Mouse (Mus musculus) myocyte (in vitro differentiated cells): ENCODE data around the gene Olfr1209. TPM values are rescaled to one million over a fixed set of nuclear protein-coding genes. Genes with fewer than 3 reads are reported as not detected.

Experiments used
- H3K27me3 ChIP-seq: one replicate; pipeline ENCODE4 v1.6.1; 2011; ENCODE audit not compliant: control insufficient read depth, insufficient read depth, insufficient read length
- H3K36me3 ChIP-seq: one replicate; pipeline ENCODE4 v1.6.1; 2011; ENCODE audit not compliant: control insufficient read depth, insufficient read depth
- H3K4me2 ChIP-seq: one replicate; pipeline ENCODE4 v1.6.1; 2011; ENCODE audit warnings: low read depth, control low read depth
- H3K4me3 ChIP-seq: one replicate; pipeline ENCODE4 v1.5.1; 2011; ENCODE audit warnings: mild to moderate bottlenecking, control low read depth, moderate library complexity
- H3K79me2 ChIP-seq: one replicate; pipeline ENCODE4 v1.6.1; 2011; ENCODE audit not compliant: control insufficient read depth, insufficient read depth
- H3ac ChIP-seq: one replicate; pipeline ENCODE4 v1.6.1; 2011; ENCODE audit not compliant: control insufficient read depth, insufficient read length
- CEBPB ChIP-seq: IDR thresholded peaks from 2 replicates; pipeline ENCODE4 v1.6.1; 2011; ENCODE audit warnings: mild to moderate bottlenecking, moderate library complexity; ENCODE audit not compliant: poor library complexity, insufficient read depth, severe bottlenecking
- E2F4 ChIP-seq: IDR thresholded peaks from one replicate; pipeline ENCODE4 v1.6.1; 2011; ENCODE audit warnings: mild to moderate bottlenecking, control low read depth, moderate library complexity; ENCODE audit not compliant: insufficient read depth
- MAX ChIP-seq: IDR thresholded peaks from one replicate; pipeline ENCODE4 v1.6.1; 2011; ENCODE audit warnings: low read depth, mild to moderate bottlenecking, control low read depth
- MYOD1 ChIP-seq, 3 experiments: IDR thresholded peaks; one replicate each; pipeline ENCODE4 v1.6.1; 2011; ENCODE audit warnings: control low read depth in 2 of 3, low read depth in 2 of 3, mild to moderate bottlenecking in 2 of 3, moderate library complexity in 1 of 3; ENCODE audit not compliant: insufficient read length in 2 of 3, control insufficient read depth in 1 of 3
- MYOG ChIP-seq, 3 experiments: IDR thresholded peaks; one replicate each; pipeline ENCODE4 v1.6.1; 2011; ENCODE audit warnings: control low read depth in 2 of 3, low read depth in 2 of 3, mild to moderate bottlenecking in 2 of 3; ENCODE audit not compliant: insufficient read length in 2 of 3, control insufficient read depth in 1 of 3, insufficient read depth in 1 of 3
- POLR2A ChIP-seq: IDR thresholded peaks from one replicate; pipeline ENCODE4 v1.6.1; 2011; ENCODE audit warnings: low read depth, mild to moderate bottlenecking, control low read depth, moderate library complexity; ENCODE audit not compliant: insufficient read length
- POLR2AphosphoS2 ChIP-seq: IDR thresholded peaks from one replicate; pipeline ENCODE4 v1.6.1; 2011; ENCODE audit warnings: low read depth, control low read depth; ENCODE audit not compliant: insufficient read length
- REST ChIP-seq: IDR thresholded peaks from one replicate; pipeline ENCODE4 v1.6.1; 2011; ENCODE audit warnings: mild to moderate bottlenecking, control low read depth, moderate library complexity; ENCODE audit not compliant: insufficient read depth, insufficient read length
- SRF ChIP-seq: IDR thresholded peaks from one replicate; pipeline ENCODE4 v1.6.1; 2011; ENCODE audit warnings: low read depth; ENCODE audit not compliant: control insufficient read depth, insufficient read length
- TCF12 ChIP-seq: IDR thresholded peaks from one replicate; pipeline ENCODE4 v1.6.1; 2011; ENCODE audit warnings: mild to moderate bottlenecking, control low read depth; ENCODE audit not compliant: poor library complexity, insufficient read depth, severe bottlenecking
- TCF3 ChIP-seq: IDR thresholded peaks from one replicate; pipeline ENCODE4 v1.6.1; 2011; ENCODE audit warnings: low read depth, control low read depth; ENCODE audit not compliant: insufficient read length
- USF1 ChIP-seq: IDR thresholded peaks from one replicate; pipeline ENCODE4 v1.6.1; 2011; ENCODE audit warnings: low read depth, mild to moderate bottlenecking, control low read depth, moderate library complexity
- polyA plus RNA-seq: library from polyadenylated mRNA; unstranded; fragments of >200 nt; fragmentation: generic; extraction: Trizol; gene quantifications from one replicate; pipeline ENCODE4 v1.2.1, GENCODE M21; 2012; ENCODE audit warnings: missing spikeins

Olfr1209 gene
- polyA plus RNA-seq = not detected

- H3K27me3 ChIP-seq = no peaks in the 10 kb centered on the region
- H3K4me2 ChIP-seq = no peak within 1 kb of the TSS
- no peaks in the 10 kb centered on the region for H3K36me3 ChIP-seq
- H3K79me2 ChIP-seq = no peaks in the 10 kb centered on the region
- TF ChIP-seq CEBPB = no peak
- TF ChIP-seq MAX = no peak
- no peak for TF ChIP-seq E2F4
- no peak for TF ChIP-seq USF1
- TF ChIP-seq POLR2A = no peak
- TF ChIP-seq MYOG (IDR thresholded peaks at IDR 0.05; ENCODE audit: control insufficient read depth in 1 of 3, insufficient read depth in 1 of 3, insufficient read length in 2 of 3, low read depth in 2 of 3) = no peak
- TF ChIP-seq SRF = no peak
- no peak for TF ChIP-seq TCF12
- no peak for TF ChIP-seq MYOD1 (IDR thresholded peaks at IDR 0.05; ENCODE audit: control insufficient read depth in 1 of 3, insufficient read length in 2 of 3, low read depth in 2 of 3)
- TF ChIP-seq POLR2AphosphoS2 = no peak
- TF ChIP-seq TCF3 = no peak
- TF ChIP-seq REST = no peak
- H3ac ChIP-seq = no peak within 1 kb of the TSS
- H3K4me3 ChIP-seq = no peak within 1 kb of the TSS
Measured at GRCm38 (mm10) chr2:88915057-88915456, at the start of gene Olfr1209. Gene Olfr1209, minus strand, starts transcription at chr2:88915157.

- Histone ChIP-seq H3K36me3 (no peaks in the 10 kb centered on the region), H3ac (no peak within 1 kb of the TSS), H3K4me2 (no peak within 1 kb of the TSS), H3K27me3 (no peaks in the 10 kb centered on the region), H3K79me2 (no peaks in the 10 kb centered on the region), H3K4me3 (no peak within 1 kb of the TSS)
- TF ChIP-seq MAX (no peak), CEBPB (no peak), TCF12 (no peak), SRF (no peak), TCF3 (no peak), USF1 (no peak), POLR2AphosphoS2 (no peak), MYOD1 (IDR thresholded peaks at IDR 0.05; ENCODE audit: control insufficient read depth in 1 of 3, insufficient read length in 2 of 3, low read depth in 2 of 3) (no peak), REST (no peak), MYOG (IDR thresholded peaks at IDR 0.05; ENCODE audit: control insufficient read depth in 1 of 3, insufficient read depth in 1 of 3, insufficient read length in 2 of 3, low read depth in 2 of 3) (no peak), POLR2A (no peak), E2F4 (no peak)
Measured at GRCm38 (mm10) chr2:88953669-88954068, 38.7 kb upstream of the Olfr1209 start, which contains the start of gene Olfr1212. Gene Olfr1212, plus strand, starts transcription at chr2:88953969.

- no peak for TF ChIP-seq E2F4
- no peak for TF ChIP-seq TCF12
- no peak for TF ChIP-seq TCF3
- TF ChIP-seq CEBPB = no peak
- no peak for TF ChIP-seq MYOD1 (IDR thresholded peaks at IDR 0.05; ENCODE audit: control insufficient read depth in 1 of 3, insufficient read length in 2 of 3, low read depth in 2 of 3)
- TF ChIP-seq SRF = no peak
- TF ChIP-seq USF1 = no peak
- no peak for TF ChIP-seq REST
- no peak for TF ChIP-seq POLR2A
- no peak for TF ChIP-seq POLR2AphosphoS2
- no peak for TF ChIP-seq MAX
- TF ChIP-seq MYOG (IDR thresholded peaks at IDR 0.05; ENCODE audit: control insufficient read depth in 1 of 3, insufficient read depth in 1 of 3, insufficient read length in 2 of 3, low read depth in 2 of 3) = no peak
- Histone ChIP-seq H3K4me2 (no peak within 1 kb of the TSS), H3K4me3 (no peak within 1 kb of the TSS), H3K79me2 (no peaks in the 10 kb centered on the region), H3K27me3 (no peaks in the 10 kb centered on the region), H3ac (no peak within 1 kb of the TSS), H3K36me3 (no peaks in the 10 kb centered on the region)
Measured at GRCm38 (mm10) chr2:88938011-88938410, 23.1 kb upstream of the Olfr1209 start, which contains the start of gene Olfr1211. Gene Olfr1211, minus strand, starts transcription at chr2:88938111.

GRCm38 (mm10) chr2:88902211-88902610 is 12.7 kb downstream of the Olfr1209 start, which contains the start of gene Olfr1208:
Gene Olfr1208, minus strand, starts transcription at chr2:88902311.
- H3K36me3 ChIP-seq = no peaks in the 10 kb centered on the region
- no peak within 1 kb of the TSS for H3K4me2 ChIP-seq
- H3K4me3 ChIP-seq = no peak within 1 kb of the TSS
- no peaks in the 10 kb centered on the region for H3K79me2 ChIP-seq
- no peaks in the 10 kb centered on the region for H3K27me3 ChIP-seq
- TF ChIP-seq MYOG (IDR thresholded peaks at IDR 0.05; ENCODE audit: control insufficient read depth in 1 of 3, insufficient read depth in 1 of 3, insufficient read length in 2 of 3, low read depth in 2 of 3) = no peak
- no peak for TF ChIP-seq TCF12
- TF ChIP-seq POLR2AphosphoS2 = no peak
- no peak for TF ChIP-seq POLR2A
- TF ChIP-seq MYOD1 (IDR thresholded peaks at IDR 0.05; ENCODE audit: control insufficient read depth in 1 of 3, insufficient read length in 2 of 3, low read depth in 2 of 3) = no peak
- no peak for TF ChIP-seq TCF3
- TF ChIP-seq E2F4 = no peak
- TF ChIP-seq USF1 = no peak
- TF ChIP-seq REST = no peak
- TF ChIP-seq SRF = no peak
- TF ChIP-seq CEBPB = no peak
- TF ChIP-seq MAX = no peak
- no peak within 1 kb of the TSS for H3ac ChIP-seq

- Histone ChIP-seq H3K36me3 (no peaks in the 10 kb centered on the region), H3K4me3 (no peak within 1 kb of the TSS), H3K4me2 (no peak within 1 kb of the TSS), H3ac (no peak within 1 kb of the TSS), H3K27me3 (no peaks in the 10 kb centered on the region), H3K79me2 (no peaks in the 10 kb centered on the region)
- TF ChIP-seq USF1 (no peak), POLR2AphosphoS2 (no peak), MYOD1 (IDR thresholded peaks at IDR 0.05; ENCODE audit: control insufficient read depth in 1 of 3, insufficient read length in 2 of 3, low read depth in 2 of 3) (no peak), TCF3 (no peak), MYOG (IDR thresholded peaks at IDR 0.05; ENCODE audit: control insufficient read depth in 1 of 3, insufficient read depth in 1 of 3, insufficient read length in 2 of 3, low read depth in 2 of 3) (no peak), POLR2A (no peak)
Measured at GRCm38 (mm10) chr2:88862931-88863330, 52.0 kb downstream of the Olfr1209 start, which contains the start of gene Olfr1206. Gene Olfr1206, plus strand, starts transcription at chr2:88863231.
